ENCODE assay signal across 31 mouse cellular contexts in the genomic region with DNA sequence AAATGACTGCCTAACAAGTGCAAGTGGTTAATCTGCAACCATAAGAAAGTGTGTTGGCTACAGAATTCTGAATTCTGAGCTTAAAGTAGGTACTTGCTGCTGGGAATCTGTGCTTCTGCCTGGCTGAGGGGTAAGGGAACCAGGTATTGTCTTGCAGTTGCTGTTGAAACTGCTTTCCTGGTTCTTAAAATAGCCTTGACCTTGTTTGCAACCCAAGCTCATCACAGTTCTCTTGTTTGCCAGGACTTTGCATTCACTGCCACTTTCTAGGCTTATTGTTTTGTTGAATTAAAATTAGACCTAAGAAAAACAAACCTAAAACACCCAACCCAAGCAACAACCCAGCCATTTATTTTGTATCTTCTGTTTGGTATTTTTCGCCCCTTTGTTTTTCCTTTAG. TPM values are rescaled to one million over a fixed set of nuclear protein-coding genes. Genes with fewer than 3 reads are reported as not detected.
A peak's percentile ranks its signal among the peaks of the same experiment; 100 is the strongest.
DNase-seq lines count a peak whose midpoint lies in the region; ATAC-seq and TF ChIP-seq lines count a peak whose summit lies in the region.
"Had no signal": no experiment of that assay in that cellular context is flagged by ENCODE, and none has a peak within 500 bp of the region (broad histone marks: within the 10 kb centered on the region; RNA-seq: fewer than 3 reads in every experiment).

No protein-coding gene starts in this region.

- H3K4me1 ChIP-seq in heart, embryonic 12.5 days (replicated peaks): peaks cover 16% of the 10 kb centered on the region
- peaks cover 21% of the 10 kb centered on the region; the same call in 1 of the 2 replicates for H3K4me1 ChIP-seq in liver, adult 2 months (ENCODE audit: control insufficient read depth, insufficient read depth, low read length)
- H3K4me1 ChIP-seq: embryonic facial prominence, embryonic 12.5 days; forebrain, embryonic 10.5 days; limb, embryonic 12.5 days; stomach, embryonic 15.5 days had no signal

- H3K9ac ChIP-seq in heart, embryonic 12.5 days: no peak overlapping the region
- no peak overlapping the region for H3K9ac ChIP-seq in liver, adult 2 months (ENCODE audit: low read depth, low read length)
- H3K9ac ChIP-seq: embryonic facial prominence, embryonic 12.5 days; forebrain, embryonic 15.5 days; limb, embryonic 12.5 days; liver, embryonic 13.5 days; stomach, embryonic 15.5 days had no signal

- ATAC-seq in heart, embryonic 12.5 days (ENCODE audit: insufficient number of reproducible peaks, low FRiP score): no peak
- ATAC-seq: forebrain, embryonic 15.5 days; hindbrain, embryonic 16.5 days had no signal

- H3K36me3 ChIP-seq in heart, embryonic 12.5 days: peaks cover 27% of the 10 kb centered on the region
- H3K36me3 ChIP-seq in liver, adult 2 months (ENCODE audit: control insufficient read depth, insufficient read depth, low read length): peaks cover 17% of the 10 kb centered on the region

- peak overlapping the region; percentile 24 for H3K4me2 ChIP-seq in heart, embryonic 12.5 days
- H3K4me2 ChIP-seq: embryonic facial prominence, embryonic 12.5 days; forebrain, embryonic 15.5 days; limb, embryonic 12.5 days; liver, embryonic 13.5 days; stomach, embryonic 15.5 days had no signal

- H3K4me3 ChIP-seq in gastrocnemius, adult 2 months: peak overlapping the region; percentile 42
- H3K4me3 ChIP-seq in heart, embryonic 12.5 days: no peak overlapping the region
- H3K4me3 ChIP-seq in liver, adult 2 months (ENCODE audit: insufficient read depth, low read depth, low read length): no peak overlapping the region
- H3K4me3 ChIP-seq: embryonic facial prominence, embryonic 12.5 days; forebrain, embryonic 10.5 days; forebrain, embryonic 15.5 days; left cerebral cortex, adult 2 months; limb, embryonic 12.5 days; liver, embryonic 13.5 days; stomach, embryonic 15.5 days had no signal

- TF ChIP-seq CTCF in gastrocnemius, adult 2 months (IDR thresholded peaks at IDR 0.05): no peak
- TF ChIP-seq CTCF in liver, adult 2 months (IDR thresholded peaks at IDR 0.05; ENCODE audit: low read depth, low read length): no peak

- WGBS in heart, embryonic 12.5 days: 92% methylated on average over 1 of the region's 1 CpGs
- 83% methylated on average over 1 of the region's 1 CpGs for WGBS in liver, adult 2 months

- TF ChIP-seq POLR2A in liver, adult 2 months (IDR thresholded peaks at IDR 0.05; ENCODE audit: extremely low read depth, insufficient read depth, low read length): no peak

- H3K27me3 ChIP-seq in heart, embryonic 12.5 days (replicated peaks): no peaks in the 10 kb centered on the region
- no peaks in the 10 kb centered on the region for H3K27me3 ChIP-seq in liver, adult 2 months (ENCODE audit: control insufficient read depth, insufficient read depth, low read length)
- H3K27me3 ChIP-seq: CH12.LX; embryonic facial prominence, embryonic 12.5 days; forebrain, embryonic 15.5 days; limb, embryonic 12.5 days; liver, embryonic 13.5 days; stomach, embryonic 15.5 days had no signal

- H3K27ac ChIP-seq in gastrocnemius, adult 2 months: peak overlapping the region; percentile 86
- H3K27ac ChIP-seq in heart, embryonic 12.5 days (ENCODE audit: poor library complexity, severe bottlenecking): peak overlapping the region; percentile 18; the same call in 1 of the 2 replicates
- H3K27ac ChIP-seq in liver, adult 2 months (replicated peaks; ENCODE audit: insufficient read depth, low read depth, low read length): 0 out of 2 replicates have a peak overlapping the region, but pooled peaks have one; percentile 10
- H3K27ac ChIP-seq: embryonic facial prominence, embryonic 12.5 days; forebrain, embryonic 10.5 days; forebrain, embryonic 15.5 days; limb, embryonic 12.5 days; liver, embryonic 13.5 days; macrophage; stomach, embryonic 15.5 days had no signal

- intact Hi-C loops in gastrocnemius, adult 2 months (cut with DNase I): no loop called here
- intact Hi-C loops in gastrocnemius, postnatal 14 days (cut with DNase I; ENCODE audit: low total_unique reads): no loop called here
- intact Hi-C loops in heart, postnatal 10 days (cut with DNase I): no loop called here

- DNase-seq in gastrocnemius, adult 2 months: no peak
- no peak for DNase-seq in gastrocnemius, postnatal 14 days
- DNase-seq in heart, adult 8-10 months (ENCODE audit: low spot score): no peak
- DNase-seq in liver, adult 2 months (ENCODE audit: extremely low read depth, low read depth, low spot score): peak; percentile 55
- DNase-seq in liver: no peak
- DNase-seq in heart, postnatal 10 days: peak; percentile 22 to 28
- no peak for DNase-seq in frontal cortex, postnatal 14 days (ENCODE audit: low spot score in 2 of 2)
- DNase-seq: adrenal gland, adult 8-10 months; cerebellum, adult 11-12 months; cerebellum, adult 9-11 months; embryo, embryonic 11 days; kidney, adult 8-10 months; kidney, postnatal 10 days; liver, embryonic 13.5 days; lung, adult 2 months; lung, postnatal 10 days; midbrain, embryonic 14.5 days had no signal

- no peaks in the 10 kb centered on the region for H3K9me3 ChIP-seq in heart, embryonic 12.5 days (replicated peaks)
- H3K9me3 ChIP-seq: embryonic facial prominence, embryonic 12.5 days; forebrain, embryonic 10.5 days; forebrain, embryonic 15.5 days; limb, embryonic 12.5 days; liver, embryonic 13.5 days; stomach, embryonic 15.5 days had no signal

- H3K79me2 ChIP-seq in liver, adult 2 months (ENCODE audit: control insufficient read depth, insufficient read depth, low read length): peaks cover 17% of the 10 kb centered on the region; the same call in 1 of the 2 replicates

RNA-seq across cellular contexts. Expression of gene Ip6k1, which starts 18.4 kb away (rescaled TPM):
- 10 to 100 TPM; 26.2 to 30.5 TPM for total RNA-seq in gastrocnemius, adult 2 months (2021)
- 10 to 100 TPM; 26.3 to 28.8 TPM for total RNA-seq in gastrocnemius, postnatal 14 days (2021)
- 50.2 and 52.4 TPM in 2 replicates for polyA plus RNA-seq in heart, embryonic 12.5 days (2016; fragmentation: Nextera tagmentation; extraction: Ambion mirVana)
- total RNA-seq in heart, adult 8-10 months (2022): 10 to 100 TPM; 32.4 to 54.1 (median 41.1) TPM
- total RNA-seq in liver, adult 2 months (2014; rRNA removed): 40.1 and 47.7 TPM in 2 replicates
- 45.7 and 46.3 TPM in 2 replicates for polyA plus RNA-seq in liver, adult 2 months (2012; rRNA removed)
- total RNA-seq in heart, postnatal 10 days (2021): 10 to 100 TPM; 53.4 to 55.2 TPM

RNA-seq across cellular contexts. Expression of gene Gm20662, which starts 24.6 kb away (rescaled TPM):
- total RNA-seq in gastrocnemius, adult 2 months (2021): not detected
- total RNA-seq in gastrocnemius, postnatal 14 days (2021): not detected
- polyA plus RNA-seq in heart, embryonic 12.5 days (2016; fragmentation: Nextera tagmentation; extraction: Ambion mirVana): 1.5 TPM in 2 replicates
- not detected for total RNA-seq in heart, adult 8-10 months (2022)
- 1.7 TPM in 1 of 2 replicates, not detected in the other for total RNA-seq in liver, adult 2 months (2014; rRNA removed)
- polyA plus RNA-seq in liver, adult 2 months (2012; rRNA removed): 0.44 and 0.76 TPM in 2 replicates
- 1 to 10 TPM in 1 of 2 experiments, not detected in 1; 1.3 TPM for total RNA-seq in heart, postnatal 10 days (2021)
- polyA plus RNA-seq: forebrain, embryonic 10.5 days; forebrain, embryonic 15.5 days; midbrain, embryonic 14.5 days; neural tube, embryonic 14.5 days had no signal

RNA-seq across cellular contexts. Expression of gene Gmppb, which starts 28.3 kb away (rescaled TPM):
- total RNA-seq in gastrocnemius, adult 2 months (2021): 1 to 10 TPM; 3.3 to 6.3 TPM
- 1 to 10 TPM; 4.7 to 8.3 TPM for total RNA-seq in gastrocnemius, postnatal 14 days (2021)
- polyA plus RNA-seq in heart, embryonic 12.5 days (2016; fragmentation: Nextera tagmentation; extraction: Ambion mirVana): 23.2 and 24.5 TPM in 2 replicates
- total RNA-seq in heart, adult 8-10 months (2022): 1 to 10 TPM; 7.3 to 9.6 (median 9.0) TPM
- 14.0 and 54.7 TPM in 2 replicates for total RNA-seq in liver, adult 2 months (2014; rRNA removed)
- 16.5 and 21.4 TPM in 2 replicates for polyA plus RNA-seq in liver, adult 2 months (2012; rRNA removed)
- total RNA-seq in heart, postnatal 10 days (2021): 10 to 100 TPM; 10.7 to 14.7 TPM

RNA-seq across cellular contexts. Expression of gene Cdhr4, which starts 28.4 kb away (rescaled TPM):
- total RNA-seq in gastrocnemius, adult 2 months (2021): under 1 TPM in 1 of 2 experiments, not detected in 1; 0.42 TPM
- total RNA-seq in gastrocnemius, postnatal 14 days (2021): 1 to 10 TPM in 1 of 2 experiments, under 1 TPM in 1; 0.68 to 1.1 TPM
- 6.8 and 11.4 TPM in 2 replicates for polyA plus RNA-seq in heart, embryonic 12.5 days (2016; fragmentation: Nextera tagmentation; extraction: Ambion mirVana)
- total RNA-seq in heart, adult 8-10 months (2022): under 1 TPM in 3 of 4 experiments, not detected in 1; 0.17 to 0.41 (median 0.19) TPM
- total RNA-seq in liver, adult 2 months (2014; rRNA removed): not detected in 2 replicates
- polyA plus RNA-seq in liver, adult 2 months (2012; rRNA removed): 0.19 and 0.44 TPM in 2 replicates
- 1 to 10 TPM; 2.0 TPM for total RNA-seq in heart, postnatal 10 days (2021)
- total RNA-seq: gastrocnemius, adult 8-10 months; monocyte, adult 5-6 weeks had no signal
- polyA plus RNA-seq: C2C12 had no signal

RNA-seq across cellular contexts. Expression of gene Amigo3, which starts 32.2 kb away (rescaled TPM):
- 1 to 10 TPM; 1.5 to 3.1 TPM for total RNA-seq in gastrocnemius, adult 2 months (2021)
- total RNA-seq in gastrocnemius, postnatal 14 days (2021): 1 to 10 TPM; 1.0 to 2.4 TPM
- 2.4 and 3.1 TPM in 2 replicates for polyA plus RNA-seq in heart, embryonic 12.5 days (2016; fragmentation: Nextera tagmentation; extraction: Ambion mirVana)
- 1 to 10 TPM; 1.3 to 3.1 (median 1.6) TPM for total RNA-seq in heart, adult 8-10 months (2022)
- 0.37 and 0.47 TPM in 2 replicates for total RNA-seq in liver, adult 2 months (2014; rRNA removed)
- 1.2 and 2.8 TPM in 2 replicates for polyA plus RNA-seq in liver, adult 2 months (2012; rRNA removed)
- 1 to 10 TPM; 1.9 to 2.2 TPM for total RNA-seq in heart, postnatal 10 days (2021)

Comparison
In these comparisons a context has a peak if more than half of its experiments do, and no peak if none do; other contexts are left out.
1. DNase-seq: peak in liver, adult 2 months (single experiment) and heart, postnatal 10 days (2 of 2); none in gastrocnemius, adult 2 months (single experiment), gastrocnemius, postnatal 14 days (single experiment), heart, adult 8-10 months (single experiment), liver (single experiment) and frontal cortex, postnatal 14 days (0 of 2).
2. H3K27ac ChIP-seq: peak in every context shown above with its lines; median percentile 86 in gastrocnemius, adult 2 months; 18 in heart, embryonic 12.5 days; 10 in liver, adult 2 months.